Mouse (Mus musculus): ENCODE measurements around the gene Svop. TPM values are rescaled to one million over a fixed set of nuclear protein-coding genes. Genes with fewer than 3 reads are reported as not detected.

Svop gene
- 0.04 TPM in 1 of 2 replicates, not detected in the other for polyA plus RNA-seq (2012)

DNA sequence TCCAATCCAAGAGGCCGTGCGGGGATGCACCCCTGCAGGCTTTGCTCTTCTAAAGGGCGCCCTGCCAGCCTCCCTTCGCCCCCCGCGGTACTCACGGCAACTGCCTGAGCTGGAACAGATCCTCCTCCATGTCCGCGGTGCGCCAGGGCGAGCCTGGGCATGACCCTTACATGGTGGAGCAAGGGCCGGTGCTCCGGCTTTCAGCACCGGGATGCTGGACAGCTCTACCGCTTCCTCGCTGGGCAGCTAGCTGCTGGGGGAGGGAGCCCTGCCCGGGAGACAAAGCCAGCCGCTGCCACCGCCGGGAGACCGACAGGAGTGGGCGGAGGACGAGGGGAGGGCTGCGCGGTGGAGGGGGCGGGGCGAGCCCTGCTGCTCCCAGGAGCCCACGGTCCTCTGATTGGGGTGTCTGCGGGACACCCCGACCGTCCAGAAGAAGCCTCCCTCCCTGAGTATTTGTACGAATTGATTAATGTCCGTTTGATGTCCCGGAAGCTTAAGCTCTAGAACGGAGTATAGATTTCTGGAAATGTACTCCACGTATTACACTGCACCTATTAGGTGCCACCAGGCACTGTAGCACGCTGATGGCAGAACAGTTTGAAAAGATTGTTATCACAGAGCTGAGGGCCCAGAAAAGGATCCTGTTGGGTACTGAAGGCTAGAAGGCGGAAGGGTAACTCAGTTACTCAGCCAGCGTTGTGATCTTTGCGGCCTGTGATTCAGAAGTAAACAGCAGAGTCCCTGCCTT lies at the start of gene Svop:
TSS of gene Svop (minus strand) at position 514 of the 751 bp plus-strand sequence.
- Histone ChIP-seq H3K9me3 (ENCODE audit: control insufficient read depth, low read length) (no peaks in the 10 kb centered on the region), H3K27me3 (ENCODE audit: control insufficient read depth) (peaks cover 24% of the 10 kb centered on the region), H3K36me3 (ENCODE audit: control insufficient read depth) (no peaks in the 10 kb centered on the region), H3K4me1 (ENCODE audit: control insufficient read depth) (no peaks in the 10 kb centered on the region), H3K4me3 (replicated peaks) (no peak within 1 kb of the TSS)
- no peak for TF ChIP-seq GATA1 (IDR thresholded peaks at IDR 0.05; ENCODE audit: low read length)
- TF ChIP-seq TAL1 (IDR thresholded peaks at IDR 0.05; ENCODE audit: low read length) = no peak

DNA sequence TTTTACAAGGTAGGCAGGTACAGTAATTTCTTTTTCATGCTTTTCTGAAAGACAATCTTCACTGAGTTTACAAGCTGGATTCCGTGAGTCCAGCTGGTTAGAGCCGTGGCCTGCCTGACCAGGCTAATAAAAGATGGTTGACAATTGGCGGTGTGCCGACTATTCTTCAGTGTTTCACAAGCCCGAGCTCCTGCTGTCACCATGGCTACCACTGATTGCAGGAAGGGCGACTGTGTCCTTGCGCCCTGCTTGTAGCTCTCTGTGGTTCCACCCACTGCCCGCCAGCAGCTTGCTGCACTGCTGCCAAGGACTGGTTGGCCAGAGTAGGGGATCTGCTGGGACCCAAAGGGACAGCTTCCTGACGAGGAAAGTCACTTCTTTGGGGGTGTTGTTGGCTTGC lies 47.8 kb upstream of the Svop start:
- Histone ChIP-seq H3K4me1 (ENCODE audit: control insufficient read depth) (peaks cover 15% of the 10 kb centered on the region), H3K4me3 (replicated peaks) (no peak overlapping the region), H3K9me3 (ENCODE audit: control insufficient read depth, low read length) (no peaks in the 10 kb centered on the region), H3K27me3 (ENCODE audit: control insufficient read depth) (peaks cover 3% of the 10 kb centered on the region; the same call in 1 of the 2 replicates), H3K36me3 (ENCODE audit: control insufficient read depth) (peaks cover 58% of the 10 kb centered on the region)
- TF ChIP-seq GATA1 (IDR thresholded peaks at IDR 0.05; ENCODE audit: low read length) (no peak), TAL1 (IDR thresholded peaks at IDR 0.05; ENCODE audit: low read length) (no peak)

DNA sequence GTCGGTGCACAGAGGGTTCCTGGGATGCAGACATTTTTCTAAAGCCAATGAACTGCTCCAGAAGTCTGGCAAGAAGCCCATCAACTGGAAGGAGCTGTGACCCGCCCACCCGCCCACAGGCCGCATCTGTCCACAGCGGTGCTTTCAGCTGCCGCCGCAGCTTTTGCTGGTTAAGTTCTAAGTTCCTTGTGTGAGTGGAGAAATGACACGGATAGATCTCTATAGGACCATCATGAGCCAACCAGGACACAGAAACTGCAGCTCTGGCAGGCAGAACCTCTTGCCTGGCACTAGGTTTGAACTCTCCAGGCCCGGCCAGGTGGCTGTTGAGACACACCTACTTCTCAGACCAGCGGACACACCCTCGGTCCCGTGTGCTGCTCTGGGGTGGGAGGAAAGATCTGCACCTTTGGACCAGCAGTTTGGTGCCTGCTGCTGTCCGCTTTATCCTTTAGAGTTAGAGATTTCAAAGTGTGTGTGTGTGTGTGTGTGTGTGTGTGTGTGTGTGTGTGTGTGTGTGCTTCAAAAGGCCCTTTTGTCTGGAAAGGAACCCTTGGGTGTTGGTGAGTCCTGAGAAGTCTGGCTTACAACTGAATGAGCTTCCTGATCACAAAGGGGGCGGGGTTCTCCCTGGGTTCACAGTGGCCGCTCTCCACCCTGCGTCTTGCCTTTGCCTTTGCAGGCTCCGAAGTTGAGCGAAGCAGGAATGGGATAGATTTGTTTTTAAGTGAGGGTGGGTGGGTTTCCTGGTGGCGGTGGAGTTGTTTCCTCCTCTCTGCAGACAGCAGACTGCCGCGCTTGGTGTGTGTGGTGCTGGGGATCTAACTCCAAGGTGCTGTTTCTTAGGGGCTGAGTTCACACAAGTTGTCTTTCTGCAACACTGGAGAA lies 47.2 kb upstream of the Svop start:
- Histone ChIP-seq H3K9me3 (ENCODE audit: control insufficient read depth, low read length) (no peaks in the 10 kb centered on the region), H3K4me3 (replicated peaks) (no peak overlapping the region), H3K4me1 (ENCODE audit: control insufficient read depth) (peaks cover 21% of the 10 kb centered on the region), H3K36me3 (ENCODE audit: control insufficient read depth) (peaks cover 63% of the 10 kb centered on the region), H3K27me3 (ENCODE audit: control insufficient read depth) (peaks cover 3% of the 10 kb centered on the region; the same call in 1 of the 2 replicates)
- TF ChIP-seq TAL1 (IDR thresholded peaks at IDR 0.05; ENCODE audit: low read length) (no peak), GATA1 (IDR thresholded peaks at IDR 0.05; ENCODE audit: low read length) (no peak)

DNA sequence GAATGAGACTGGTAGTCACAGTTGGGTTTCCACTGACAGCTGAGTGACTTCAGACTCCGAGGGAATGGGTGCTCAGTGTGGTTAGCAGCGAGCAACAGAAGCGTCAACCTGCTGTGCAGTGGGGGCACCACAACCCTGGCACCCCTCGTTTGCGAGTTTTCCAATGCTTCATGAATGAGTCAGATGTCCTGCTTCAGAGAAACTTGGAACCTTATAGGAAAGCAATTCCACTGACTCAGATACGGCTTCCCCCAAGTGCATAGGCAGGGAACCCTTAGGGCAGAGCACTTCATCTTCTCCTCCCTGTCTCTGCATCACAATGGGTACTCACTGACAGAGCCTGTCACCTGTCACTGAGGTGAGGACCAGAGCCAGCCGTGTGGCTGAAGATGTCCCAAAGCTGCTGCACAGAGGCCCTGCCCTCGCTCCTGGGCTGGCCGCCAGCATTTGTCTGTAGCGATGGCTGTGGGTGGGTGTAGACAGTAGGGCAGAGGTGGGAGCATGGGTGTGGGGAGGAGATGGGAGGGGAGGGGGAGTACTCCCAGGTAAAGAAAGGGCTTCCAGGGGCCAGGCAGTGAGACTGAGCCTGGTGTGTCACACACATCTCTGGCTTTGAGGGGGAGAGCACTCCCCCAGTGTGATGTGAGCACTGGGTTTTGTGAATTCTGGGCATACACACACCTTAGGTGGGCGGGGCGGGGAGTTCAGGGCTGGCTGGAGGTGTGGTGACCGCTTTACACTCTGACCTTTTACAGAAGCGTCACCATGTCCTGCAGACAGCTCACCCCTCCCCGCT lies 46.3 kb upstream of the Svop start:
- Histone ChIP-seq H3K4me1 (ENCODE audit: control insufficient read depth) (peaks cover 29% of the 10 kb centered on the region), H3K36me3 (ENCODE audit: control insufficient read depth) (peaks cover 69% of the 10 kb centered on the region)

DNA sequence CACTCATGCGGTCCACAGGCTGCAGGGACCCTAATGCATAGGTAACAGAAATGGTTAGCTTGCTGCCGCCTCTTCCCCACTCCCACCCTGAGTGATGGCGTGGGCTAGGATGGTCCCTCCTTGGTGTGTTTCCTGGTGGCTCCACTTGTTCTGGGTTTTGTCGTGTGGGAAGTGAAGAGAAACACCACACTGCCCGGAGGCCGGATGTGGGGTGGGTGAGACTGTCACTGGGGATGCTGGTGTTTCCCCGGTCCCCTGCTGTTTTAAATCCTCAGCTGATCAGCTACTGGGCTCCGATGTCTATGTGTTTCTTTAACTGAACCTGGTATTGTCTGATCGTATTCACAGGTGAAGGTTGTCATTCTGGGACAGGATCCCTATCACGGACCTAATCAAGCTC lies 44.1 kb upstream of the Svop start:
- no peaks in the 10 kb centered on the region for H3K27me3 ChIP-seq (ENCODE audit: control insufficient read depth)
- H3K36me3 ChIP-seq (ENCODE audit: control insufficient read depth) = peaks cover 75% of the 10 kb centered on the region
- H3K4me3 ChIP-seq (replicated peaks) = no peak overlapping the region
- TF ChIP-seq TAL1 (IDR thresholded peaks at IDR 0.05; ENCODE audit: low read length) (no peak), GATA1 (IDR thresholded peaks at IDR 0.05; ENCODE audit: low read length) (no peak)
- H3K9me3 ChIP-seq (ENCODE audit: control insufficient read depth, low read length) = no peaks in the 10 kb centered on the region
- peaks cover 50% of the 10 kb centered on the region for H3K4me1 ChIP-seq (ENCODE audit: control insufficient read depth)

More for the DNA sequence above, 46.3 kb upstream of the Svop start:
- Histone ChIP-seq H3K4me3 (replicated peaks) (no peak overlapping the region), H3K27me3 (ENCODE audit: control insufficient read depth) (peaks cover 3% of the 10 kb centered on the region; the same call in 1 of the 2 replicates), H3K9me3 (ENCODE audit: control insufficient read depth, low read length) (no peaks in the 10 kb centered on the region)
- no peak for TF ChIP-seq TAL1 (IDR thresholded peaks at IDR 0.05; ENCODE audit: low read length)
- no peak for TF ChIP-seq GATA1 (IDR thresholded peaks at IDR 0.05; ENCODE audit: low read length)

DNA sequence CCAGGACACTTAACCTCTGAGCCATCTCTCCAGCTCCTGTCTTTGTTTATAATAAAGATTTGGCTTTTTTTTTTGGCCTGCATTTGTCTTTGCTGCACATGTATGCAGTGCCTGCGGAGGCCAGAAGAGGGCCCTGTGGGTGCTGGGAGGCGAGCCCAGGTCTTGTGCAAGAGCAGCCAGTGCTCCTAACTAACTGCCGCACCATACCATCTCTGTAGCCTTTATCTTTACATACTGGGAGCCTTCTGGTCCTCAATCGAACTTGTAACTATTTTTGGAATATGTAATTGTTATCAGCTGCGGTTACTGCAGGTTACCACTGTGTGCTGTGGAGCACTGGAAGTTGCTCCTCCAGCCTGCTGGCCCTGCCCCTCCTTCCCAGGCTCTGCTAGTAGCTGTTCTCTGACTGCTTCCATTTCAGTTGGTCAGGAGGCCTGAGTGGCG lies 42.7 kb upstream of the Svop start:
- TF ChIP-seq TAL1 (IDR thresholded peaks at IDR 0.05; ENCODE audit: low read length) (no peak), GATA1 (IDR thresholded peaks at IDR 0.05; ENCODE audit: low read length) (no peak)
- Histone ChIP-seq H3K27me3 (ENCODE audit: control insufficient read depth) (no peaks in the 10 kb centered on the region), H3K4me3 (replicated peaks) (no peak overlapping the region), H3K4me1 (ENCODE audit: control insufficient read depth) (peaks cover 61% of the 10 kb centered on the region), H3K36me3 (ENCODE audit: control insufficient read depth) (peaks cover 65% of the 10 kb centered on the region), H3K9me3 (ENCODE audit: control insufficient read depth, low read length) (no peaks in the 10 kb centered on the region)

DNA sequence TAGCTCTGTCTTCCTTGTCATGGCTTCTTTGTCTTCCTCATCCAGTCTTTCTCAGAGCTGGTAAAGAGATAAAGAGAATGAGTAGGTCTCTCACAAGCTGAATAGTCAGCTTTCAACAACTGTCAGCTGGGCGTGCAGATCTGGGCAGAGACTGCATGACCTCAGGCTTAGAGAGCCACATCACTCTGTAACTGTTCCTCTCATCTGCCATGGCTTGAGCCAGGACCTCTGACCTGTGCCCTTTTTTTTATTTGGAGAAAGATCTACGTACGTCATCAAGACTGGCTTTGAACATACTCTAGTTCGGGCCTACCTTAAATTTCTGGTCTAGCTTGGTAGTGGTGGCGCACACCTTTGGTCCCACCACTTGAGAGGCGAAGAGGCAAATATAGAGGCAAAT lies 41.5 kb upstream of the Svop start:
- no peaks in the 10 kb centered on the region for H3K27me3 ChIP-seq (ENCODE audit: control insufficient read depth)
- H3K9me3 ChIP-seq (ENCODE audit: control insufficient read depth, low read length) = no peaks in the 10 kb centered on the region
- no peak overlapping the region for H3K4me3 ChIP-seq (replicated peaks)
- H3K36me3 ChIP-seq (ENCODE audit: control insufficient read depth) = peaks cover 52% of the 10 kb centered on the region
- TF ChIP-seq TAL1 (IDR thresholded peaks at IDR 0.05; ENCODE audit: low read length) = no peak
- no peak for TF ChIP-seq GATA1 (IDR thresholded peaks at IDR 0.05; ENCODE audit: low read length)
- peaks cover 67% of the 10 kb centered on the region for H3K4me1 ChIP-seq (ENCODE audit: control insufficient read depth)

DNA sequence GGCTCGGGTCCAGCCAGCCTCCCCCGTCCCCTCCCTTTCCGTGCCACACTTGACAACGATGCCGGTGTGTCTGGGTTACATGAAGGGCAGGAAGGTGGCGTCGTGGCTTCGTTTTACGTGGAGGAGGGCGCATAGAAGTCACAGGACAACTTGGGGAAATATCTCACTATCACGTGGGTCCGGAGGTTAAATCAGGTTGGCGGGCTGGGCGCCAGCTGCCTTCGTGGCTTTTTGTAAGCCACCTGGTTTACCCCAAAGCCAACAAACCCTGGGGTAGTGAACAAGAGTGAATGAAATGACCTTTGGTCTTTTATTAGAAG lies 40.1 kb upstream of the Svop start:
- Histone ChIP-seq H3K4me1 (ENCODE audit: control insufficient read depth) (peaks cover 80% of the 10 kb centered on the region), H3K9me3 (ENCODE audit: control insufficient read depth, low read length) (no peaks in the 10 kb centered on the region), H3K4me3 (replicated peaks) (peak overlapping the region; percentile 67), H3K36me3 (ENCODE audit: control insufficient read depth) (peaks cover 38% of the 10 kb centered on the region), H3K27me3 (ENCODE audit: control insufficient read depth) (no peaks in the 10 kb centered on the region)
- TF ChIP-seq GATA1 (IDR thresholded peaks at IDR 0.05; ENCODE audit: low read length) (no peak), TAL1 (IDR thresholded peaks at IDR 0.05; ENCODE audit: low read length) (no peak)

All from erythroblast, embryonic 14.5 days (primary cell).